Mouse (Mus musculus): ENCODE data around the gene S100a2.

S100a2 gene

DNA sequence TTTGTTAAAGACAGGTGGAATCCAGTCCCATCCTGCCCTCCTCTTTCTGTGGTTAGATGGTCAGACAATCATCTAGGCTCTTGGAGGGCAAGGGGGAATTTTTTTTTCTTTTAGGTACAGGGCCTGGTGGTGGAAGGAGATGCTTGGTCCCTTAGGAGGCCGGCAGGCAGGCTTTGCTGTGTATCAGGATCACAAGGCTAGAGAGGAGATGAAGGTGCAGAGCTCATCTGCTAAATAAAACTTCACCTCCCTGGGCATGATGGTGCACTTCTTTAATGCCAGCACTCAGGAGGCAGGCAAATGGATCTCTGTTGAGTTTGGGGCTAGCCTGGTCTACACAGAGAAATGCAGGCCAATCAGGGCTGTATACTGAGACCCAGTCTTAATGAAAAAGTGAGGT lies 25.9 kb downstream of the S100a2 start:
- DNase-seq (ENCODE audit: low spot score in 2 of 2), result no peak

DNA sequence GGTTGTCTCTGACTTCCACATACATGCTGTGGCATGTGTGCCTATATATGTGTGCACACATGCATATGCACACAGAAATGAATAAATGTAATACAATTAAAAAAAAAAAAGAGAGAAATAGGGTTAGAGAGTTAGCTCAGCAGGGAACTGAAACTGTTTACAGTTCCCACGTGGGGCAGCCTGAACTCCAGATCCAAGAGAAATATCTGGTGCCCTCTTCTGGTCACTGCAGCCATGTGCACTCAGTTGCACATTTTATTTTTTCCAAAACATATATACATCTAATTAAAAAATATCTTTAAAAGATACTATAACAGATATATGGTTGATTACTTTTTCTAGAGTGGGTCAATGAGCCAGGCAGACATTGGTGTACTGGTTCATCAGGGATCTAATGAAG lies 27.5 kb downstream of the S100a2 start:
- no peak for DNase-seq (ENCODE audit: low spot score in 2 of 2)

- no peak for DNase-seq (ENCODE audit: low spot score in 2 of 2)
Measured at GRCm38 (mm10) chr3:90621552-90621951, 31.5 kb downstream of the S100a2 start.

DNA sequence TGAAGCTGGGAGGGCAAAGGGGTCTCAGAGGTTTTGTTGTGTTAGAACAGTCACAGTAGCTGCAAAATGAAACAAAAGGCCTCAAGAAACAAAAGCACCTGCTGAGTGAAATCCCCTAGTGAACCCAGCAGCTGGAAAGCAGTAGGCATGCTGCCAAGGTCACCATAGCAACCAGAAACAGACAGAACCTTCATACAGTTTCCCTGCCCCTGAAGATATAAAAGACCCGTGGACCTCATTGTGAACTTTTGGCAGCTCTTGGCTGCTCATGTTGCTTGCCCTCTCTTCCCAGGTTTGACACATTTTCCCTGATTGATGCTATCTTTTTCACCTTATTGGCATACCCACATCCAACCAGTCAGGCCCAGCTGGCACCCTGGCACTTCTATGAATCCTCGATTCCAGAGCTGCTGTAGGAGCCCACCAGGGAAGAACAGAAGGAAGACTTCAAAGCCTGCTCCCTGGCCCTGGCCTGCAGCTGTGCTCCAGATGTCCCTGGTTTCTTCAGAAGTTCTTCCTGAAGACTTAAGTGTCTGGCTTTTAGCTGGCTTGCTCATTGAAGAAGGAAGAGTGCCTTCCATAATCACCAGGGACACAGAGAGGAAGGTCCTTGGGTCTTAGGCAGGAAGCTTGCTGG lies 33.5 kb downstream of the S100a2 start:
- DNase-seq (ENCODE audit: low spot score in 2 of 2), result no peak

- no peak for DNase-seq (ENCODE audit: low spot score in 2 of 2)
Measured at GRCm38 (mm10) chr3:90625496-90625895, 35.4 kb downstream of the S100a2 start.

- DNase-seq (ENCODE audit: low spot score in 2 of 2), result no peak
Measured at GRCm38 (mm10) chr3:90626266-90627021, 36.4 kb downstream of the S100a2 start.

- DNase-seq (ENCODE audit: low spot score in 2 of 2), result no peak
Measured at GRCm38 (mm10) chr3:90627366-90627765, 37.3 kb downstream of the S100a2 start.

GRCm38 (mm10) chr3:90627807-90628206 lies 37.8 kb downstream of the S100a2 start:
- DNase-seq (ENCODE audit: low spot score in 2 of 2), result no peak

DNA sequence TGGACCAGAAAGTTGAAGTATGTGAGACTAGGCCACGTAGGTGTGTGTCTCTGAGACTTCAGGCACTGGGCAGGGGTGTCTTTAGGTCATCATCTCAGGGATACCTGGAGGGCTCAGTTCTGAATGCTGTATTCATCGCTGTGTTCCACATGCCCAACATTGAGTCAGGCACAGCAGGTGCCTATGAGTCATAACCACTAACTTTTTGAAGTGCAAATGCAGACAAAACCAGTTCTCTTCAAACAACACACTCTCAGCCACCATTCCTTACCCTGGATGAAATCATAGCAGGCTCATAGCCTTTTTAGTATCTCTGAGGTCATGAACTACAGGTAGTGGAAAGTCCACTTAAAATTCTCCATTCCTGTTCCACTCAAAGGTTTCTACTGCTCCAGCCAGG lies 39.3 kb downstream of the S100a2 start:
- no peak for DNase-seq (ENCODE audit: low spot score in 2 of 2)

- no peak for DNase-seq (ENCODE audit: low spot score in 2 of 2)
Measured at GRCm38 (mm10) chr3:90631984-90632383, 41.9 kb downstream of the S100a2 start.

GRCm38 (mm10) chr3:90638511-90639275 lies 48.6 kb downstream of the S100a2 start:
- DNase-seq (ENCODE audit: low spot score in 2 of 2), result no peak

DNA sequence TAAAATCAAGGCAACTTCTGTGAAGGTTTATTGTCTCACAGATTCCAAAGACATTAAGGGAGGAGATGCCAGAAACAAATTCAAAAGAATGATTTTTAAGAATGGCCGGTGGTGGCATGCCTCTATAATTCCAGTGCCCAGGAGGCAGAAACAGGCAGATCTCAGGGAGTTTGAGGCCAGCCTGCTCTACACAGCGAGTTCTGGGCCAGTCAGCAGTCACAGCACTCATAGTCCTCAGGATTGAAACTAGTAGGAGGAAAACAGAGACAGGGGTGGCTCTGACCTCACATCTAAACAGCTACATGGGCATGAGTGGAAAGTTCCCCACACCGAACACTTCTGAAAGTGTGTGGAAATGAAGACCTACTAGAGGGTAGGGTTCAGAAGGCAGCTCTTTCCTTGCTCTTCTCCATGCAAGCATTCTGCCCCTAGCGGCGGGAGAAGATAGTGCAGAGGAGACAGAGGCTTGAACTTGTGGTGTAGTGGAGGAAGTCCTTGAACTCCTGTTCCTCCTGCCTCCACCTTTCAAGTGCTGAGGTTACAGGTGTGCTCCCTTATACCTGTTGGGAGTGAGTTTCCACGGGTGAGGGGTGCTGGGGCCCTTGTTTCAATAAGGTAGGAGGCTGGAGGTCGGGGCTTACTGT lies 49.6 kb downstream of the S100a2 start:
- DNase-seq (ENCODE audit: low spot score in 2 of 2), result peak; percentile 51 to 81

DNA sequence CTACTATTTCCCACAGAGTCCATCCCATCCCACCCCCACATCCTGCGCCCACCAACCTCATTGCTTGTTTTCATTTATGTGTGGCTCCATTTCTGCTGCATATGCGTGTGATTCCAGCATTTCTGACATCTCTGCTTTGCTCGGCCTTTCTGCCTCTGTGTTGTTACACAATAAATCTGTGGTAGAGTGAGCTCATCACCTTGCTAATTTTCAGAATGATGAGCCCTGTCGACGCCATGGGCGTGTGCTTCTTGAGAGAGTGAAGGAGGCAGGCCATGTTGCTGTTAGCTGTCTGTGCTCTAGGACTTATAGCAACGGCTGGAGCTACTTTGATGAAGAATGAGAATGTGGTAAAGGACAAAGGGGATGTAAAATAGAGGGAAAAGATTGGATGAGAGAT lies 50.9 kb downstream of the S100a2 start:
- no peak for DNase-seq (ENCODE audit: low spot score in 2 of 2)

Data from spleen, postnatal 4 days (tissue).